Mouse (Mus musculus) brain, embryonic 14.5 days (tissue): ENCODE results near the gene Prkar1b.

Experiments used
- CTCF ChIP-seq: fragments of 200-500 bp; IDR thresholded peaks from 2 replicates; pipeline ENCODE4 v1.5.1; 2012; ENCODE audit warnings: inconsistent platforms, mild to moderate bottlenecking, moderate library complexity, borderline replicate concordance; ENCODE audit not compliant: insufficient read depth, insufficient read length; ENCODE audit errors: extremely low read depth
- POLR2A ChIP-seq: fragments of 200-500 bp; IDR thresholded peaks from 2 replicates; pipeline ENCODE4 v1.6.1; 2012; ENCODE audit warnings: mild to moderate bottlenecking, inconsistent platforms, borderline replicate concordance; ENCODE audit not compliant: poor library complexity, insufficient read depth, insufficient read length, severe bottlenecking; ENCODE audit errors: extremely low read depth

DNA sequence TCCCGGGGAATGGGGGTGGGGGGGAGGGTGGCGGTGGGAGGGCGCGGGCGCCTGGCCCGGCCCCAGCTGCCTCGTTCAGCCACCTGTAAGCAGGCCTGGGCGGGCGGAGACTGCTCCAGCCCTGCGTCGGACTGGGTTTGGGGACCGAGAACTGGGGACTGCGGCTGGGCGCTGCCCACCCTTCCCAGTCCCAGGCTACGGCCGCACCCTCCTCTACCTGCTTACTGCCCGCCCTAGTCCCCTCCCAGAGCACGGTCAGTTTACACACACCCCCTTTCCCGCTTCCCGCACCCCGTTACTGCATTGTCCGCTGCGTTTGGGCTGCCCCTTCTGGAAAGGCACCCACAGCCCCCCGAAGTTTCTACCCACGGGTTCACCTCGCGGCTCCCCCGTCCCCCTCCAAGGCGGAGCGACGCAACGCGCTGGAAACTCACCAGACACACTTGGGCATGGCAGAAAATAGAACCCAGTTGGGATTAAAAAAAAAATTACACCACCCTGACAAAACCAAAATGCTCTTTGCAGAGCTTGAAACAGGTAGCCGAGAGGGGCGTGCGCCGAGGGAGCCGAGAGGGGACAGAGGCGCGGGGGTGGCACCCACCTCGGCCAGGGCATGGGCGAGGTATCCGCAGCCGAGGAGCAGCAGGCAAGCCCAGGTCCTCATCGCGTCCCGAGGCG, 155.6 kb downstream of the Prkar1b start:
- TF ChIP-seq CTCF (no peak), POLR2A (no peak)
